Mouse (Mus musculus): ENCODE results near the gene Gpsm3. TPM values are rescaled to one million over a fixed set of nuclear protein-coding genes. Genes with fewer than 3 reads are reported as not detected.
"Not testable (repeated sequence)": the region's sequence is repeated elsewhere in the genome, so short reads cannot be mapped to it uniquely, and the experiment has no call there.

Gene Gpsm3
- total RNA-seq (2021), result 10 to 100 TPM in 1 of 2 experiments, 1 to 10 TPM in 1; 8.1 to 11.9 TPM
- long read RNA-seq, experiment 1, transcript Gpsm3-201 (4 exons, 1,343 nt), result major isoform, 7 of 8 reads
- long read RNA-seq, experiment 1, partial matches to known transcripts, result 0 of 8 reads
- long read RNA-seq, experiment 1, other reads (novel, unspliced or antisense), result 1 of 8 reads
- long read RNA-seq, experiment 2, transcript Gpsm3-201 (4 exons, 1,343 nt), result major isoform, 6 of 8 reads
- long read RNA-seq, experiment 2, partial matches to known transcripts, result 2 of 8 reads
- long read RNA-seq, experiment 2, other reads (novel, unspliced or antisense), result 0 of 8 reads

GRCm38 (mm10) chr17:34589681-34590101 lies at the start of gene Gpsm3:
TSS of gene Gpsm3 (plus strand) at chr17:34589806.
- no peak for DNase-seq (ENCODE audit: low spot score in 2 of 2)

DNA sequence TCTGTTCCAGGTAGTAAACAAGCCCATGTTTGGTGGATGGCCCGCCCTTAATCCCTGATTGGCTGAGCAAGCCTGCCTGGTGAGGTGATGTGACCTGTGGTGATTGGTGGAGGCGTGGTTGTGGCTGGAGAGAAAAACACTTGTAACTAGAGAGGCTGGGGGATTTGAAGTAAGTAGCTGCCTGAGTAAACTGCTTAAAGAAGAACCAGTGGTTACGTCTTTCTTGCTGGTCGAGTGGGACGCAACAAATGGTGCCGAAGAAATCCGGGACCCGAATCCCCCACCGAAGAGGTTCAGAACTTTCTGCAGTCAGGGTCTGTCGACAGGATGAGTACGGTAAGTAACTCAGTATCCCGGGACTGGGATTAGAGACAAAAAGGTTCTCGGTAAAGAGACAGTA lies 46.0 kb upstream of the Gpsm3 start:
- DNase-seq (ENCODE audit: low spot score in 2 of 2), result not testable (repeated sequence)

GRCm38 (mm10) chr17:34546797-34547196 lies 42.8 kb upstream of the Gpsm3 start:
- no peak for DNase-seq (ENCODE audit: low spot score in 2 of 2)

- DNase-seq (ENCODE audit: low spot score in 2 of 2), result no peak
These were observed 42.0 kb upstream of the Gpsm3 start for GRCm38 (mm10) chr17:34547601-34548000.

DNA sequence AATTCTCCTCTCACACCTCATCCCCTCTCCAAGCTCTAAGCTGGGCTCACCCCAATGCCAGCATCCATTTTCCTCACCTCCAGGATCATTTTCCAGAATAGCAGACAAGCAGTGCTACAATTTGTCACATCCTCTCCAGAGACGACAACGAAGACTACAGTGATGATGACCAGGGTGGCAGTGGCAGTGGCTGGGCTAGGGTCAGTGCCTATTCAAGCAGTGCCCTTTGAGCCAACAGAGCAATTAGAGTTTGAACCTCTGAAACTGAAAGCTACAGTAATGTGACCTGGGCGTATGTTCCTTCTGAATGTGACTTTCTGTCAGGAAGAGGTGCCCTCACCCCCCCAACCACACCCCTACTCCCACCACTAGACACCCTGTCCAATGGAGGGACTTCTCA lies 40.5 kb upstream of the Gpsm3 start:
- no peak for DNase-seq (ENCODE audit: low spot score in 2 of 2)

- no peak for DNase-seq (ENCODE audit: low spot score in 2 of 2)
These were observed 39.8 kb upstream of the Gpsm3 start for GRCm38 (mm10) chr17:34549843-34550242.

DNA sequence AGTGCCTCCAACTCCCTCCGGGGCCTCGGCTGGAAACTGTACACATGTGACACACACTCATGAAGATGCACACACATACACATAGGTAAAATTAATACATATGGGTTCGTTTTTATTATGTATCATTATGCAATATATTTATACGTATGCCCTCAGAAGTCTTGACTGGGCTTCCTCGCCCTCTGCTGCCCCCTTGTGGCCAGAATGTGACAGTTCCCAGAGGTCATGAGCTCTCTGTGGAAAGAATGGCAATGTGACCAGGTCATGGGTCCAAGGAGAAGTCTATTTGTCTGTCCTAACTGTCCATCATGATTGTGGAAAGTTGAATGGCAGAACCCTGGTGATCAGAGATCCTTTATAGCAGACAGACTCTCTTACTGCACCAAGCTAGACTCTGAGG lies 34.1 kb upstream of the Gpsm3 start:
- DNase-seq (ENCODE audit: low spot score in 2 of 2), result peak in 1 of 2 experiments; percentile 74

DNA sequence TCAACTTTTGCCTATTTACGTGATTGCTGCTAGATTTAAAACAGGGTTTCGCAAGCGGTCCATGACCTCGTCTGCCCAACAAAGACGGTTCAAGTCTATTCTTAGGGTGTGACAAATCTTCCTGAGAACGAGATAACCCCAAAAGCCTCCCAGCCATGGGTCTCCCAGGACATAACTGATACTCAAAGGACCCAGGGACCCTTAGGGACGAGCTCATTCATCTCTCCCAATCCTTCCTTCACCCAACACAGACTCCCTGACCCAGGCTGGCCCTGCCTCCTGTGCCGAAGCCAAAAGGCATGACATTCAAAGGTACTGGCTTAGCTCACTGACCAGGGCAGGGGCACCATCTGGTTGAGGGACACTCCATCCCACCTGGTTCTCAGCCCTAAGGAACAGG lies 33.2 kb upstream of the Gpsm3 start:
- DNase-seq (ENCODE audit: low spot score in 2 of 2), result no peak

GRCm38 (mm10) chr17:34557411-34557810 lies 32.2 kb upstream of the Gpsm3 start:
- DNase-seq (ENCODE audit: low spot score in 2 of 2), result no peak

- no peak for DNase-seq (ENCODE audit: low spot score in 2 of 2)
These were observed 30.5 kb upstream of the Gpsm3 start for GRCm38 (mm10) chr17:34559116-34559515.

- no peak for DNase-seq (ENCODE audit: low spot score in 2 of 2)
These were observed 29.7 kb upstream of the Gpsm3 start for GRCm38 (mm10) chr17:34559895-34560294.

GRCm38 (mm10) chr17:34560438-34560837 lies 29.2 kb upstream of the Gpsm3 start:
- DNase-seq (ENCODE audit: low spot score in 2 of 2), result no peak

GRCm38 (mm10) chr17:34561200-34561599 lies 28.4 kb upstream of the Gpsm3 start:
- DNase-seq (ENCODE audit: low spot score in 2 of 2), result no peak

DNA sequence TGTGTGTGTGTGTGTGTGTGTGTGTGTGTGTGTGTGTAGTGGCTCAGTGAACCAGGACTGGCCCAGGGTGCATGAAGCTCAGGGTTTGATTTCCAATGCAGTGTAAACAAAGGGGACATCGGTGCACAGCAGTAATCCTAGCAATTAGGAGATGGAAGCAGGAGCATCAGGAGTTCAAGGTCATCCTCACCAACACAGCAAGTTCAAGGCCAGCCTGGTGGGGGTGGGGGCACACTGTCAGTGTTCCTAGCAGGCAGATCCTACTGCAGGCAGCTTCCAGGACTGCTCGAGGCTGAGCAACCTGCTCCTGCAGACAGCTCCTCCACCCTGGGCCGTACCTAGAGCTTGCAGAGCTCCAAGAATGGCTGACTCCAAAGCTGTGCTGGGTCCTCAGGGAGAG lies 27.0 kb upstream of the Gpsm3 start:
- no peak for DNase-seq (ENCODE audit: low spot score in 2 of 2)

GRCm38 (mm10) chr17:34563354-34563753 lies 26.3 kb upstream of the Gpsm3 start:
- DNase-seq (ENCODE audit: low spot score in 2 of 2), result no peak

DNA sequence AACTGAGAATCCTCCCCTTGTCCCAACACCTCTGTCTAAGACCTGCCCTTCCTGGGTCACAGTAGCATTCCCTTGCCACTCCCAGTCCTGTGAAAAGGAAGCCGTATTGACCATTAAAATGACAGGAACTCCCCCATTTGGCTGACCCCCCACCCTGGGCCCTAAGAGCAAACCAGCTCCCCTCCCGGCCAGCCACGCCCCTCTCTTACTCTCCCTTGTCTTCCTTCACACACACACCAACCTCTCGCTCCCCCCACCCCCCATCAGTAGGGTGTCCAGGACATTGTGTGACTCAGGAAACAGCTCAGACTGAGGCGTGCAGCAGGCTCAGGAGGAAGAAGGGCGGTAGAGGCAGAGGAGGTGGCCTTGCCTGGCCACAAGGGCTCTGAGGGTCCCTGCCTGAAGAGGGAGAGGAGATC lies 25.6 kb upstream of the Gpsm3 start, which contains the start of gene Notch4:
TSS of gene Notch4 (plus strand) at position 266 of the 419 bp plus-strand sequence.
- DNase-seq (ENCODE audit: low spot score in 2 of 2), result no peak

DNA sequence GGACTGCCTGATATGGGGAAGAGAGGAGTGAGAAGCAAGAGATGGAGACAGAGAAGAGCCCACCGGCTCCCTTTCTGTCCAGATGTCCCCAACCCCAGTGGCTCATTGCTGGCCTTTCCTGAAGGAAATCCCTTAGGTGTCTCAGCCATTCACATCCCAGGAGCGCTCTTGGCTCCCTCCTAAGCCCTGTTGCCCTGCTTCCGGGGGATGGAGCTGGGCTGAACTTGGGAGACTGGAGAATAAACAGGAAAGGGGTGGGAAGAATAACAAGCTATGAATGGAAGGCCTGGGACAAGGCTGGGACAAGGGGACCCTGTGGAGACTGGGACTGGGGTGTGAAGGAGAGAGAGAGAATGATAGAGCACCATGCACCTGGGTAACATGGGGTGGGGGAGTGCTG lies 24.8 kb upstream of the Gpsm3 start:
- no peak for DNase-seq (ENCODE audit: low spot score in 2 of 2)

DNA sequence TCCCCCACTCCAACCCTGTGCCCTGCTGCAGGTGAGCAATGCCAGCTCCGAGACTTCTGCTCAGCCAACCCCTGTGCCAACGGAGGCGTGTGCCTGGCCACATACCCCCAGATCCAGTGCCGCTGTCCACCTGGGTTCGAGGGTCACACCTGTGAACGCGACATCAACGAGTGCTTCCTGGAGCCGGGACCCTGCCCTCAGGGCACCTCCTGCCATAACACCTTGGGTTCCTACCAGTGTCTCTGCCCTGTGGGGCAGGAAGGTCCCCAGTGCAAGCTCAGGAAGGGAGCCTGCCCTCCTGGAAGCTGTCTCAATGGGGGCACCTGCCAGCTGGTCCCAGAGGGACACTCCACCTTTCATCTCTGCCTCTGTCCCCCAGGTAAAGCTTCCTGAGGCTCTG lies 22.3 kb upstream of the Gpsm3 start:
- DNase-seq (ENCODE audit: low spot score in 2 of 2), result no peak

GRCm38 (mm10) chr17:34568421-34568820 lies 21.2 kb upstream of the Gpsm3 start:
- DNase-seq (ENCODE audit: low spot score in 2 of 2), result no peak

- no peak for DNase-seq (ENCODE audit: low spot score in 2 of 2)
These were observed 19.7 kb upstream of the Gpsm3 start for GRCm38 (mm10) chr17:34569919-34570318.

DNA sequence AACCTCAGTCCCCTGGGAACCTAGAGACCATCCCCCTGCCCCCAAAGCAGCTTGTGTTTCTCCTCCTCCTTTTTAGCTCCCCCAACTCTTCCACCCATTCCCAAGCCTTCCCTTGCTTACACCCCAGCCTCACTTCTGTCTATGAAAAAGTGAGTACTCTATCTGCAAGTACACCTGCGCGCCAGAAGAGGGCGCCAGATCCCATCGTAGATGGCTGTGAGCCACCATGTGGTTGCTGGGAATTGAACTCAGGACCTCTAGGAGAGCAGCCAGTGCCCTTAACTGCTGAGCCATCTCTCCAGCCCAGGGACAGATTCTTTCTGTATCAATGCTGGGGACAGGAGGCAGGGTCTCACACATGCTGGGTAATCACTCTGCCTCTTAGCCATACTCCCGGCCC lies 17.7 kb upstream of the Gpsm3 start:
- no peak for DNase-seq (ENCODE audit: low spot score in 2 of 2)

- DNase-seq (ENCODE audit: low spot score in 2 of 2), result no peak
These were observed 17.2 kb upstream of the Gpsm3 start for GRCm38 (mm10) chr17:34572361-34572760.

- no peak for DNase-seq (ENCODE audit: low spot score in 2 of 2)
These were observed 13.0 kb upstream of the Gpsm3 start for GRCm38 (mm10) chr17:34576577-34576976.

All from adrenal gland, postnatal 4 days (tissue).